Mouse (Mus musculus) brain, embryonic 14.5 days (tissue): ENCODE measurements around the gene Gpr61.
A peak's percentile ranks its signal among the peaks of the same experiment; 100 is the strongest.

Experiments
- CTCF ChIP-seq: fragments of 200-500 bp; IDR thresholded peaks from 2 replicates; pipeline ENCODE4 v1.5.1; 2012; ENCODE audit warnings: inconsistent platforms, mild to moderate bottlenecking, moderate library complexity, borderline replicate concordance; ENCODE audit not compliant: insufficient read depth, insufficient read length; ENCODE audit errors: extremely low read depth
- POLR2A ChIP-seq: fragments of 200-500 bp; IDR thresholded peaks from 2 replicates; pipeline ENCODE4 v1.6.1; 2012; ENCODE audit warnings: mild to moderate bottlenecking, inconsistent platforms, borderline replicate concordance; ENCODE audit not compliant: poor library complexity, insufficient read depth, insufficient read length, severe bottlenecking; ENCODE audit errors: extremely low read depth

- TF ChIP-seq POLR2A (no peak), CTCF (peak; percentile 85; the same call in 1 of the 2 replicates)
Measured at GRCm38 (mm10) chr3:108147386-108148235, 7.1 kb downstream of the Gpr61 start.
